Mouse (Mus musculus): ENCODE results near the gene Hace1. TPM values are rescaled to one million over a fixed set of nuclear protein-coding genes. Genes with fewer than 3 reads are reported as not detected.

Hace1 gene
- polyA plus RNA-seq, 1 experiment from 2014 or later: 8.8 TPM

DNA sequence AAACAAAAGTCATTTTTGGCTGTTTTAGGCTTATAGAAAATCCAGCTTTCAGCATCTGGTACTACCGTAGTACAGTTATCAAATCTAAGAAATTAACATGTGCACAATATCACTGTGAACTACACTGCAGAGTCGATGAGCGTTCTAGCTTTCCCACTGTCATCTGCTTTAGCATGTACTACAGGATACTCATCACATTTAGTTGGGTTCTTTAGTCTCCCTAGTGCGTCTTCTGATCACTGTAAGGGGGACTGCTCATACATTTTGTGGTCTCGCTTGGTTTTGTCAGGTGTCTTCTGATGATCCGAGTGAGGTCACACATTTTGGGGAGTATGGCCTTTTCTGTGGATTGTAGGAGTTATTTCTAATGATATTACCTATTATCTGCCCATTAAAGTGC is 6.2 kb downstream of the Hace1 start:
- ATAC-seq (no peak), DNase-seq (ENCODE audit: low spot score) (no peak)
- WGBS: 87% methylated on average over 6 of the region's 6 CpGs

DNA sequence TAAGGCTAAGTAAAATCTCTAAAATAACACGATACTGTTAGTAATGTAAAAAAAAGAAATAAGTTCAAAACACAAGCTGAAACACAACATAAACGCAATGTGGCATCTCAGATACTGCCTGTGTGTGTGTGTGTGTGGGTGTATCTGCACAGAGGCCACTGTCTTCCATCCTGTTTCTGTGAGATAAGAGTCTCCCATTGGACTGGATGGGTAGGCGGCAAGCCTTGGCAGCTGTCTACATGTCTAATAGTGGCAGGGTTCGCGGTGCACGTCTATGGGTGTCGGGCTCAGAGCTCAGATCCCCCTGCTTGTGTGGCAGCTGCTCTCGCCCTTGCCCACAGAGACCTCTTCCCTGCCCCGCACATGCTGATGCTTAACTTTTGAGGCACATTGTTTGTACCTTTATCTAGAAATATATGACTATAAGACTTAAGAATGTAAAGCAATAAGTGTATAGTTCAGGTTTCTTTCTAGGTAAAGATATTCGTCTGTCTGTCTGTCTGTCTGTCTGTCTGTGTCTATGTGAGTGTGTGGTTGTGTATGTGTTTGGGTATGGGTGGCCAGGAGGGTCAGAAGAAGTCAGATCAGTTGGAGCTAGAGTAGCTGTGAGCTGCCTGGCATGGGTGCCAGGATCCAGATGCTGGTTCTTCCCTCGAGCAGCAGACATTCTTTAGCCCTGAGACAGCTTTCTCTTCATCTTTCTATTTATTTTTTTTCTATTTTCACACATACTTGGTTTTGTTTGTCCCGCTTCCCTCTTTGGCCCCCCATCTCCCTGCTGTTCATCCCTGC is 6.9 kb downstream of the Hace1 start:
- ATAC-seq: no peak
- Histone ChIP-seq H3K4me3 (ENCODE audit: low read depth, low read length) (no peak overlapping the region), H3K4me2 (replicated peaks; ENCODE audit: low read depth, low read length) (no peak overlapping the region), H3K36me3 (ENCODE audit: insufficient read depth, low read length) (no peaks in the 10 kb centered on the region), H3K9ac (replicated peaks; ENCODE audit: low read depth) (no peak overlapping the region), H3K4me1 (ENCODE audit: insufficient read depth, low read depth, low read length) (no peaks in the 10 kb centered on the region), H3K27ac (ENCODE audit: low read length) (no peak overlapping the region), H3K9me3 (ENCODE audit: low read length) (no peaks in the 10 kb centered on the region), H3K27me3 (replicated peaks; ENCODE audit: insufficient read depth, low read length) (no peaks in the 10 kb centered on the region)
- WGBS: 87% methylated on average over 12 of the region's 12 CpGs
- DNase-seq (ENCODE audit: low spot score): no peak
- TF ChIP-seq EP300 (IDR thresholded peaks at IDR 0.05) (no peak), CTCF (IDR thresholded peaks at IDR 0.05) (no peak)

More for the DNA sequence above, 6.2 kb downstream of the Hace1 start:
- Histone ChIP-seq H3K36me3 (ENCODE audit: insufficient read depth, low read length) (no peaks in the 10 kb centered on the region), H3K4me1 (ENCODE audit: insufficient read depth, low read depth, low read length) (no peaks in the 10 kb centered on the region), H3K9ac (replicated peaks; ENCODE audit: low read depth) (no peak overlapping the region), H3K4me2 (replicated peaks; ENCODE audit: low read depth, low read length) (no peak overlapping the region), H3K27me3 (replicated peaks; ENCODE audit: insufficient read depth, low read length) (no peaks in the 10 kb centered on the region), H3K9me3 (ENCODE audit: low read length) (no peaks in the 10 kb centered on the region), H3K27ac (ENCODE audit: low read length) (no peak overlapping the region), H3K4me3 (ENCODE audit: low read depth, low read length) (no peak overlapping the region)
- no peak for TF ChIP-seq EP300 (IDR thresholded peaks at IDR 0.05)
- TF ChIP-seq CTCF (IDR thresholded peaks at IDR 0.05): no peak

DNA sequence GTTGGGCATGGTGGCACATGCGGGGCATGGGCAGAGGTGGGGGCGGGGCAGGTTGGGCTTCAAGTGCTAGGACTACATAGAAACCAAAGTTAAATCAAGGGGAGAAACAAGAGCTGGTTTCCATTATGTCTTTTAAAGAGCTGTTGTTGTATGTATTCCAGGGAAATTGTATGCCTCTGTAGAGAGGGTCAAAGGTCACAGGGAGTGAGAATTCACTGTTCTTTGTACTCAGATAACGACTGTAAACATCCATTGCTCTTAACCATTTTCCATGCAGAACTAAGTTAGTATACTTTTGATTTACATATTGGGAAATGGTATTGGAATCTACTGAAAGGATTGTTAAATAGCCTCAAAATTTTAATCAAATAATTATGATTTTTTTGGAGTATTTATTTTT is 28.2 kb downstream of the Hace1 start:
- TF ChIP-seq CTCF (IDR thresholded peaks at IDR 0.05) (no peak), EP300 (IDR thresholded peaks at IDR 0.05) (no peak)

DNA sequence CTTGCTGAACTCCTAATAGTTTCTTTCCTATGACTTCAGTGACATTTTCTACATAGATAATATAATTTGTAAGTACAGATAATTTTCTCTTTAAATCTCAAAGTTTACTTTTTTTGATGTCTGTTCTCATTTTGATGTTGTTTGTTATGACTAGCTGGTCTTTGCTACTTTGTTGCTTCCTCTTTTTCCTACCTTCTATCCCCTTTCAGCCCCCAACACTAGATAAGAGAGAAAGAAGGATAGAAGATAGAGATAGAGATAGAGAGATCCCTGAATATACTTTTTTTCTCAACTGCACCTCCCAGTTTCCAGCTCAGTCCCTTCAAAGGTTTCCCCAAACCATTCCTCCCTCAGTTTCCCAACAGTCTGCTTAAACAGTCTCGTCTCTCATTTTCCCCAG is 33.1 kb downstream of the Hace1 start:
- Histone ChIP-seq H3K27ac (ENCODE audit: low read length) (no peak overlapping the region), H3K4me1 (ENCODE audit: insufficient read depth, low read depth, low read length) (no peaks in the 10 kb centered on the region), H3K36me3 (ENCODE audit: insufficient read depth, low read length) (no peaks in the 10 kb centered on the region; the same call in 1 of the 2 replicates), H3K4me3 (ENCODE audit: low read depth, low read length) (no peak overlapping the region), H3K9me3 (ENCODE audit: low read length) (no peaks in the 10 kb centered on the region), H3K4me2 (replicated peaks; ENCODE audit: low read depth, low read length) (no peak overlapping the region), H3K27me3 (replicated peaks; ENCODE audit: insufficient read depth, low read length) (no peaks in the 10 kb centered on the region), H3K9ac (replicated peaks; ENCODE audit: low read depth) (no peak overlapping the region)
- ATAC-seq (no peak), DNase-seq (ENCODE audit: low spot score) (no peak)
- TF ChIP-seq CTCF (IDR thresholded peaks at IDR 0.05) (no peak), EP300 (IDR thresholded peaks at IDR 0.05) (no peak)
- WGBS: 91% methylated on average over 1 of the region's 1 CpGs

More for the DNA sequence above, 28.2 kb downstream of the Hace1 start:
- H3K27ac ChIP-seq (ENCODE audit: low read length): no peak overlapping the region
- DNase-seq (ENCODE audit: low spot score): no peak
- H3K4me3 ChIP-seq (ENCODE audit: low read depth, low read length): no peak overlapping the region
- H3K36me3 ChIP-seq (ENCODE audit: insufficient read depth, low read length): no peaks in the 10 kb centered on the region; the same call in 1 of the 2 replicates
- 69% methylated on average over 3 of the region's 3 CpGs for WGBS
- no peaks in the 10 kb centered on the region for H3K4me1 ChIP-seq (ENCODE audit: insufficient read depth, low read depth, low read length)
- no peak for ATAC-seq
- H3K4me2 ChIP-seq (replicated peaks; ENCODE audit: low read depth, low read length): no peak overlapping the region
- no peak overlapping the region for H3K9ac ChIP-seq (replicated peaks; ENCODE audit: low read depth)
- no peaks in the 10 kb centered on the region for H3K9me3 ChIP-seq (ENCODE audit: low read length)
- H3K27me3 ChIP-seq (replicated peaks; ENCODE audit: insufficient read depth, low read length): no peaks in the 10 kb centered on the region

GRCm38 (mm10) chr10:45616012-45616411 is 38.4 kb downstream of the Hace1 start:
- H3K4me2 ChIP-seq (replicated peaks; ENCODE audit: low read depth, low read length): no peak overlapping the region
- H3K9ac ChIP-seq (replicated peaks; ENCODE audit: low read depth): no peak overlapping the region
- no peak overlapping the region for H3K27ac ChIP-seq (ENCODE audit: low read length)
- TF ChIP-seq EP300 (IDR thresholded peaks at IDR 0.05) (no peak), CTCF (IDR thresholded peaks at IDR 0.05) (no peak)
- no peak for DNase-seq (ENCODE audit: low spot score)
- WGBS: 86% methylated on average over 5 of the region's 5 CpGs
- no peak for ATAC-seq
- no peaks in the 10 kb centered on the region for H3K36me3 ChIP-seq (ENCODE audit: insufficient read depth, low read length)
- H3K9me3 ChIP-seq (ENCODE audit: low read length): no peaks in the 10 kb centered on the region
- H3K27me3 ChIP-seq (replicated peaks; ENCODE audit: insufficient read depth, low read length): no peaks in the 10 kb centered on the region
- no peak overlapping the region for H3K4me3 ChIP-seq (ENCODE audit: low read depth, low read length)
- H3K4me1 ChIP-seq (ENCODE audit: insufficient read depth, low read depth, low read length): no peaks in the 10 kb centered on the region

GRCm38 (mm10) chr10:45619039-45619438 is 41.4 kb downstream of the Hace1 start:
- no peak for DNase-seq (ENCODE audit: low spot score)
- Histone ChIP-seq H3K9me3 (ENCODE audit: low read length) (no peaks in the 10 kb centered on the region), H3K4me2 (replicated peaks; ENCODE audit: low read depth, low read length) (no peak overlapping the region), H3K27me3 (replicated peaks; ENCODE audit: insufficient read depth, low read length) (no peaks in the 10 kb centered on the region), H3K27ac (ENCODE audit: low read length) (no peak overlapping the region), H3K9ac (replicated peaks; ENCODE audit: low read depth) (no peak overlapping the region), H3K36me3 (ENCODE audit: insufficient read depth, low read length) (no peaks in the 10 kb centered on the region), H3K4me1 (ENCODE audit: insufficient read depth, low read depth, low read length) (no peaks in the 10 kb centered on the region), H3K4me3 (ENCODE audit: low read depth, low read length) (no peak overlapping the region)
- TF ChIP-seq CTCF (IDR thresholded peaks at IDR 0.05): no peak
- no peak for TF ChIP-seq EP300 (IDR thresholded peaks at IDR 0.05)
- WGBS: 69% methylated on average over 3 of the region's 3 CpGs
- ATAC-seq: no peak

Measured in lung, postnatal 0 days (tissue).